Mouse (Mus musculus): ENCODE data around the gene Zfp82. TPM values are rescaled to one million over a fixed set of nuclear protein-coding genes. Genes with fewer than 3 reads are reported as not detected.
A peak's percentile ranks its signal among the peaks of the same experiment; 100 is the strongest.

The Zfp82 gene
- polyA plus RNA-seq, 1 experiment from 2014 or later = 0.68 TPM

DNA sequence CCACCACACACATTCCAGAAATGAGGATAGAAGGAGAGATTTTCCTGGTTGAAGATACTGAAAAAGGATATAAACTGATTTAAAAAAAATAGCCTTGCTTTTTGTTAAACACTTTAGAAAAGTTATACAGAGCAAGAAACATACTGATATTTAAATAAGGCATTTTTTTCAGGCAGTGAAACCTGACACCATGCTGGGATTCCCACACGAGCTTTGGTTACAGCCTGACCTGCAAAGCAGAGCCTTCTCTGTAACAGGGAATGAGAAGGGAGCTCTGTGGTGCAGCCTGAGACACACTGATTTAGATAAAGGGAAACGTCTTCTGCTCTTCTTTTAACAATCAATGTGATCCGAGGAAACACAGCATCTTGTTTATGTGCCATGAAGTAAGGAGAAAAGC, 19.1 kb downstream of the Zfp82 start:
- no peak overlapping the region for H3K27ac ChIP-seq (ENCODE audit: low read depth)
- H3K9ac ChIP-seq (replicated peaks) = no peak overlapping the region
- no peaks in the 10 kb centered on the region for H3K36me3 ChIP-seq (replicated peaks; ENCODE audit: insufficient read depth, low read length)
- no peak for TF ChIP-seq EP300 (IDR thresholded peaks at IDR 0.05; ENCODE audit: low read depth)
- no peak for TF ChIP-seq CTCF (IDR thresholded peaks at IDR 0.05; ENCODE audit: low read depth)
- H3K4me2 ChIP-seq (ENCODE audit: low read depth, low read length) = no peak overlapping the region
- no peaks in the 10 kb centered on the region for H3K27me3 ChIP-seq (ENCODE audit: insufficient read depth, low read length)
- H3K9me3 ChIP-seq (ENCODE audit: low read length) = no peaks in the 10 kb centered on the region
- no peak for DNase-seq
- H3K4me3 ChIP-seq (ENCODE audit: low read depth, low read length) = no peak overlapping the region
- WGBS (ENCODE audit: insufficient replicate concordance) = 21% methylated on average over 3 of the region's 3 CpGs
- peaks cover 7% of the 10 kb centered on the region for H3K4me1 ChIP-seq (ENCODE audit: insufficient read depth)
- ATAC-seq = no peak

DNA sequence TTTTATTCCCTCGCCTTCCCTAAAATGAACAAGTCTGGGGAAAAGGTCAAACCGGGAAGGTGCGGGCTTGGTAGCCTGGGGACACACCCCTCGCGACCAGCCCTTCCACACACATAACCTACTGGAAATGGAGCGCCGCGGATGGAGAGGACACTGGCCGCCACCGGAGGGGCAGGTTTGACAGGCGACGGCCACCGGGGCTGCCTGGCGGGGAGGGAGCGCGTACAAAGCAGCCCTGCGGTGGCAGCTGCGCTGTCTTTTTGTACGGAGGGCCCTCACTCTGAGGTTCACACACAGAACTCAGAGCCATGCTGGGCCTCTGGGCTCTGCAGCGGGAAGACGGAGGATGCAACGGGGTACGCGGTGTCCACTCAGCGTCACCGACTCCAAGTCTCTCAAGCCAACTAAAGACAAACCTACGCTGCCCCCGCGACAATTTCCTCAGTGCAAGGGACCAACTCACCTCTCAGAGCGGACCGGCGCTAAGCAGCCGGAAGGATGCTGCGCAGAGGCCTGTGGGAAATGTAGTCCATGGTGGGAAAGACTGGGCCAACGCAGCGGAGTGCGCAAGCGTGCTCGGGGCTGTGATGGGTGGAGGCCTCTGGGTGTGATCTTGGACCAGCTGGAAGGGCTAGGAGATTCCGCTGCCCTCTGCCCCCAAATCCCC, 21.7 kb downstream of the Zfp82 start, which contains the start of gene Zfp14:
Zfp14 (minus strand) TSS at position 499 of the 667 bp plus-strand sequence.
- Histone ChIP-seq H3K27ac (ENCODE audit: low read depth) (no peak within 1 kb of the TSS), H3K36me3 (replicated peaks; ENCODE audit: insufficient read depth, low read length) (no peaks in the 10 kb centered on the region), H3K4me2 (ENCODE audit: low read depth, low read length) (peak within 1 kb of the TSS; percentile 98), H3K4me1 (ENCODE audit: insufficient read depth) (peaks cover 7% of the 10 kb centered on the region), H3K9me3 (ENCODE audit: low read length) (no peaks in the 10 kb centered on the region), H3K27me3 (ENCODE audit: insufficient read depth, low read length) (no peaks in the 10 kb centered on the region), H3K4me3 (ENCODE audit: low read depth, low read length) (peak within 1 kb of the TSS; percentile 73), H3K9ac (replicated peaks) (peak within 1 kb of the TSS; percentile 60)
- ATAC-seq (peak; percentile 100), DNase-seq (peak; percentile 90)
- WGBS (ENCODE audit: insufficient replicate concordance) = under 1% methylated on average over 40 of the region's 40 CpGs
- TF ChIP-seq CTCF (IDR thresholded peaks at IDR 0.05; ENCODE audit: low read depth) = no peak
- no peak for TF ChIP-seq EP300 (IDR thresholded peaks at IDR 0.05; ENCODE audit: low read depth)

DNA sequence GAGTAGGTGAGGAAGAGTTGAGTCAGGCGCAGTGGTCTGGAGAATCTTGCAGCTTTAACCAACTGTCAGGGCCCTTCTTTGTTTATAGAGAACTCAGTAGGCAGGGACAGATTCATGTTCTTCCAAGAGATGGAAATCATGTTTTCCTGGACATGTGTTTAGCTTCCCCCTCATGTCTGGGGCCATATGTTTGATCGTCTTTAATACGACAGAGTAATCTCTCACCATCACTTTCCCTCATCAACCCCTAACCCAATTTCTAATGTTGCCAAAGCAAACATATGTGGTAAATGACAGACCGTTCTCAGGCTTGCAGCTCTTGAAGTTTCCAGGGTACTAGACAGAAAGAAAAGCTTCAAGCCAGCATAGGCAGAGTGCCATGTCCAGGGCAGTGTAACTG, 24.6 kb downstream of the Zfp82 start:
- H3K27ac ChIP-seq (ENCODE audit: low read depth) = no peak overlapping the region
- H3K4me3 ChIP-seq (ENCODE audit: low read depth, low read length) = no peak overlapping the region
- no peak for DNase-seq
- TF ChIP-seq CTCF (IDR thresholded peaks at IDR 0.05; ENCODE audit: low read depth) (no peak), EP300 (IDR thresholded peaks at IDR 0.05; ENCODE audit: low read depth) (no peak)
- no peaks in the 10 kb centered on the region for H3K27me3 ChIP-seq (ENCODE audit: insufficient read depth, low read length)
- H3K36me3 ChIP-seq (replicated peaks; ENCODE audit: insufficient read depth, low read length) = no peaks in the 10 kb centered on the region
- no peak overlapping the region for H3K9ac ChIP-seq (replicated peaks)
- no peaks in the 10 kb centered on the region for H3K9me3 ChIP-seq (ENCODE audit: low read length)
- no peak for ATAC-seq
- peaks cover 7% of the 10 kb centered on the region for H3K4me1 ChIP-seq (ENCODE audit: insufficient read depth)
- WGBS (ENCODE audit: insufficient replicate concordance) = 86% methylated on average over 4 of the region's 4 CpGs
- no peak overlapping the region for H3K4me2 ChIP-seq (ENCODE audit: low read depth, low read length)

DNA sequence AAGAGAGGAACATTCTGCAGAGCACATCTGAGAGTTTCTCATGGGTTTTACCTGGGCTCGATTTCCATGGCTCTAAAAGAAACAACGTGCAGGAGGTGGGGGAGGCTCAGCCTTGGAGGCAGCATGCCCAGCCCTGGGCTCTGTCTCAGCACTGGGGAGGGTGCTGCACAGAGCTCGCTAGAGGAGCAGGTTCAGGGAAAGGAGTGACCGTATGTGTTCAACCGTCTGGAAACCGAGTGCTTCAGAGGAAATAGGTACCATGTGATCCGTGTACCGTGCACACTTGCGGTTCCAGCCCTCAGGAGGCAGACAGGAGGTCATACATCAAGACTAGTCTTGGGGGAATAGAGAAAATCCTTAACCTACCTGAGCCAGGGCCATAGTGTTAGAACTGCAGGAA, 28.3 kb downstream of the Zfp82 start:
- TF ChIP-seq EP300 (IDR thresholded peaks at IDR 0.05; ENCODE audit: low read depth) (no peak), CTCF (IDR thresholded peaks at IDR 0.05; ENCODE audit: low read depth) (no peak)
- Histone ChIP-seq H3K4me2 (ENCODE audit: low read depth, low read length) (no peak overlapping the region), H3K27ac (ENCODE audit: low read depth) (no peak overlapping the region), H3K9me3 (ENCODE audit: low read length) (no peaks in the 10 kb centered on the region), H3K36me3 (replicated peaks; ENCODE audit: insufficient read depth, low read length) (no peaks in the 10 kb centered on the region), H3K9ac (replicated peaks) (no peak overlapping the region), H3K4me3 (ENCODE audit: low read depth, low read length) (no peak overlapping the region), H3K4me1 (ENCODE audit: insufficient read depth) (no peaks in the 10 kb centered on the region), H3K27me3 (ENCODE audit: insufficient read depth, low read length) (no peaks in the 10 kb centered on the region)
- ATAC-seq (no peak), DNase-seq (no peak)
- WGBS (ENCODE audit: insufficient replicate concordance) = 54% methylated on average over 9 of the region's 9 CpGs

DNA sequence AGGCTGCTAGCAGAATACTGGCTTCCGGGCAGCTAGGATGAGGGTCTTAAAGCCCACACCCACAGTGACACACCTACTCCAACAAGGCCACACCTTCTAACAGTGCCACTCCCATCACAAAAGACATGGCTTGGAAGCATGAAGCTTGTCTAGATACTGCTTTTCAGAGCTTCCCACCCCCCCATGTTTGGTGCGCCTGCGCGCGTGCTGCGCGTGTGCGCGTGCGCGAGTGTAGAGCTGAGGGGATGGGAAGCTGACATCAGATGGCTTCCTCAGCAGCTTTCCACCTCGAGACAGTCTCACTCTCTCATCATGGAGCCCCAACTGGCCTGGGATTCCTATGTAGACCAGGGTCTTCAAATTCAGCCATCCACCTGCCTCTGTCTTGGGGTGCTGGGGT, 38.4 kb downstream of the Zfp82 start:
- no peak overlapping the region for H3K4me3 ChIP-seq (ENCODE audit: low read depth, low read length)
- no peaks in the 10 kb centered on the region for H3K9me3 ChIP-seq (ENCODE audit: low read length)
- no peaks in the 10 kb centered on the region for H3K27me3 ChIP-seq (ENCODE audit: insufficient read depth, low read length)
- H3K36me3 ChIP-seq (replicated peaks; ENCODE audit: insufficient read depth, low read length) = no peaks in the 10 kb centered on the region; the same call in 1 of the 2 replicates
- TF ChIP-seq EP300 (IDR thresholded peaks at IDR 0.05; ENCODE audit: low read depth) (no peak), CTCF (IDR thresholded peaks at IDR 0.05; ENCODE audit: low read depth) (no peak)
- WGBS (ENCODE audit: insufficient replicate concordance) = 92% methylated on average over 12 of the region's 12 CpGs
- 0 out of 2 replicates have a peak, but pooled peaks cover 4% of the 10 kb centered on the region for H3K4me1 ChIP-seq (ENCODE audit: insufficient read depth)
- no peak for ATAC-seq
- no peak overlapping the region for H3K27ac ChIP-seq (ENCODE audit: low read depth)
- DNase-seq = no peak
- no peak overlapping the region for H3K4me2 ChIP-seq (ENCODE audit: low read depth, low read length)
- no peak overlapping the region for H3K9ac ChIP-seq (replicated peaks)

DNA sequence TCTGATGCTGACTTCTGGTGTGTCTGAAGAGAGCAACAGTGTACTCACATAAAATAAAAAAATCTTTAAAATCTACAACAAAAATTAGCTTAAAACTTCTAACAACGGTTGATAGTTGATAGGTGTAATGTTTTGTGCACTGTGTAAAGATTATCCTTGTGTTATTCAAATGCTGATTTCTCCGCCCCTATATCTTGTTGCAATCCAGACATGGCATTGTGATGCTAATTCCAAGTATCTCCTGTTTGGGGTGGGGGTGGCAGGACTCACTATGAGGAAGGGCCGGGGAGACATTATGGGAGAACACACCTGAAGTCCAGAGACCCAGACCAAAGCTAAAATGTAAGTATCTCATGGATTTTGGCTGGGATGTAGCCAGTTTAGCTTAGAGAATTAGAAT, 41.3 kb downstream of the Zfp82 start:
- TF ChIP-seq CTCF (IDR thresholded peaks at IDR 0.05; ENCODE audit: low read depth) (no peak), EP300 (IDR thresholded peaks at IDR 0.05; ENCODE audit: low read depth) (no peak)
- no peak overlapping the region for H3K9ac ChIP-seq (replicated peaks)
- 82% methylated on average over 3 of the region's 3 CpGs for WGBS (ENCODE audit: insufficient replicate concordance)

More for the DNA sequence above, 41.3 kb downstream of the Zfp82 start:
- DNase-seq (no peak), ATAC-seq (no peak)
- Histone ChIP-seq H3K4me1 (ENCODE audit: insufficient read depth) (0 out of 2 replicates have a peak, but pooled peaks cover 4% of the 10 kb centered on the region), H3K4me3 (ENCODE audit: low read depth, low read length) (no peak overlapping the region), H3K4me2 (ENCODE audit: low read depth, low read length) (no peak overlapping the region), H3K27ac (ENCODE audit: low read depth) (no peak overlapping the region), H3K36me3 (replicated peaks; ENCODE audit: insufficient read depth, low read length) (no peaks in the 10 kb centered on the region; the same call in 1 of the 2 replicates), H3K27me3 (ENCODE audit: insufficient read depth, low read length) (no peaks in the 10 kb centered on the region), H3K9me3 (ENCODE audit: low read length) (no peaks in the 10 kb centered on the region)
